Mouse (Mus musculus) forebrain, embryonic 13.5 days (tissue): Measurements from ENCODE around the gene Atp6v0a1. TPM values are rescaled to one million over a fixed set of nuclear protein-coding genes. Genes with fewer than 3 reads are reported as not detected.

Experiments
- ATAC-seq: fragments of 200-750 bp; cut with Nextera tagmentation; 2 replicates; pipeline ENCODE4 v1.8.0; 2017
- H3K27ac ChIP-seq: fragments of 300-500 bp; sonication (generic); 2 replicates; pipeline ENCODE4 v1.5.1; 2015; ENCODE audit warnings: inconsistent platforms, mild to moderate bottlenecking, moderate library complexity
- H3K27me3 ChIP-seq: fragments of 300-500 bp; sonication (generic); 2 replicates; pipeline ENCODE4 v1.6.1; 2015; ENCODE audit warnings: mild to moderate bottlenecking, inconsistent platforms
- H3K36me3 ChIP-seq: fragments of 300-500 bp; sonication (generic); 2 replicates; pipeline ENCODE4 v1.6.1; 2015; ENCODE audit warnings: mild to moderate bottlenecking, inconsistent platforms; ENCODE audit not compliant: poor library complexity, severe bottlenecking
- H3K4me1 ChIP-seq: fragments of 300-500 bp; sonication (generic); 2 replicates; pipeline ENCODE4 v1.6.1; 2015; ENCODE audit warnings: inconsistent platforms
- H3K4me2 ChIP-seq: fragments of 300-500 bp; sonication (generic); 2 replicates; pipeline ENCODE4 v1.6.1; 2015; ENCODE audit warnings: inconsistent platforms, mild to moderate bottlenecking, moderate library complexity
- H3K4me3 ChIP-seq: fragments of 300-500 bp; sonication (generic); 2 replicates; pipeline ENCODE4 v1.5.1; 2015; ENCODE audit warnings: mild to moderate bottlenecking, inconsistent platforms
- H3K9ac ChIP-seq: fragments of 300-500 bp; sonication (generic); 2 replicates; pipeline ENCODE4 v1.6.1; 2015; ENCODE audit warnings: mild to moderate bottlenecking, inconsistent platforms
- H3K9me3 ChIP-seq: fragments of 300-500 bp; sonication (generic); replicated peaks from 2 replicates; pipeline ENCODE4 v1.6.1; 2016; ENCODE audit warnings: inconsistent platforms
- WGBS: fragments of 180-500 bp; shearing (Covaris S2); methylation state at CpG from one replicate; pipeline ENCODE4 v1.1.7; 2015; 5-methylcytosine and 5-hydroxymethylcytosine counted together
- polyA plus RNA-seq: library from polyadenylated mRNA; unstranded; fragments of >200 nt; fragmentation: Nextera tagmentation; extraction: Ambion mirVana; gene quantifications from 2 replicates; pipeline ENCODE4 v1.2.1, GENCODE M21; 2015

Gene Atp6v0a1
- polyA plus RNA-seq, 1 experiment from 2014 or later: 52.9 TPM

DNA sequence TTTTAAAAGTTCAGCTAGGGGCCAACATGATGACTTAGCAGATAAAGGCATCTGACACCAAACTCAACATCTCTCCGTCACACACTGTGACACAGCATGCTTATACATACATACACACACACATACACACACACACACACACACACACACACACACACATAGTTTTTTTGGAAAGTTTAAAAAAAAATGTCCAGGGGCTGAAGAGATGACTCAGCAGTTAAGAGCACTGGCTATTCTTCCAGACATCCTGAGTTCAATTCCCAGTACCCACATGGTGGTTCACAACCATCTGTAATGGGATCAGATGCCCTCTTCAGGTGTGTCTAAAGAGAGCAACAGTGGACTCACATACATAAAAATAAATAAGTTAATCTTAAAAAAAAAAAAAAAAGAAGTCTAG lies 22.2 kb downstream of the Atp6v0a1 start:
- no peaks in the 10 kb centered on the region for H3K4me1 ChIP-seq
- ATAC-seq: no peak
- H3K27ac ChIP-seq: no peak overlapping the region
- H3K27me3 ChIP-seq: no peaks in the 10 kb centered on the region
- 93% methylated on average over 1 of the region's 1 CpGs for WGBS
- no peak overlapping the region for H3K4me2 ChIP-seq
- H3K9ac ChIP-seq: no peak overlapping the region
- peaks cover 91% of the 10 kb centered on the region for H3K36me3 ChIP-seq
- H3K4me3 ChIP-seq: no peak overlapping the region
- H3K9me3 ChIP-seq: no peaks in the 10 kb centered on the region

DNA sequence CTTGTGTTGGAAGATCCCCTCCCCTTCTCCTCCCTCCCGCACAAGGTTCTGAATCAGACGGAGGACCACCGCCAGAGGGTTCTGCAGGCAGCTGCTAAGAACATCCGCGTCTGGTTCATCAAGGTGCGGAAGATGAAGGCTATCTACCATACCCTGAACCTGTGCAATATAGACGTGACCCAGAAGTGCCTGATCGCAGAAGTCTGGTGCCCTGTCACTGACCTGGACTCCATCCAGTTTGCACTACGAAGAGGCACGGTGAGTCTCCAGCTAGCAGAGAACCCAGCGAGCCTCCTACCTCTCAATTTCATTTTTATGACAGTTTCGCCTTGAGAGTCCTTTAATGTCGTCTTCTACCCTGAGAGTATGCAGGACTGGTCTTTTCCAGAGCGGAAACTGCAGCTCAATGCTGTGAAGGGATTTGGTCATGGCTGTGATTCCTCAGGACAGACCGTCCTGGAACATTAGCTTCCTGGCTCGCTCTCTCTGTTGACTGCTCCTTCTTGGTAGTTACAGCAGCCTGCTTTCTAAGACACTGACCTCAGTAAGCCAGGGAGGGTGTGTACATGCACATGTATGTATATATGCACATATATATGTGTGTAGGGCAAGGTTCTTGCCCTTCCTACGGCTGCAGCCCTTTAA lies 24.7 kb downstream of the Atp6v0a1 start:
- H3K4me3 ChIP-seq: no peak overlapping the region
- no peak overlapping the region for H3K9ac ChIP-seq
- H3K4me2 ChIP-seq: no peak overlapping the region
- no peak for ATAC-seq
- no peak overlapping the region for H3K27ac ChIP-seq
- H3K36me3 ChIP-seq: peaks cover 93% of the 10 kb centered on the region
- no peaks in the 10 kb centered on the region for H3K9me3 ChIP-seq
- no peaks in the 10 kb centered on the region for H3K4me1 ChIP-seq
- 95% methylated on average over 17 of the region's 17 CpGs for WGBS
- no peaks in the 10 kb centered on the region for H3K27me3 ChIP-seq

GRCm38 (mm10) chr11:101034614-101035327 lies 25.5 kb downstream of the Atp6v0a1 start:
- H3K4me1 ChIP-seq: no peaks in the 10 kb centered on the region
- H3K4me3 ChIP-seq: no peak overlapping the region
- no peaks in the 10 kb centered on the region for H3K9me3 ChIP-seq
- no peak for ATAC-seq
- H3K36me3 ChIP-seq: peaks cover 93% of the 10 kb centered on the region
- H3K4me2 ChIP-seq: no peak overlapping the region
- H3K27ac ChIP-seq: no peak overlapping the region
- no peaks in the 10 kb centered on the region for H3K27me3 ChIP-seq
- WGBS: 94% methylated on average over 8 of the region's 8 CpGs
- H3K9ac ChIP-seq: no peak overlapping the region

- H3K9me3 ChIP-seq: no peaks in the 10 kb centered on the region
- H3K27me3 ChIP-seq: no peaks in the 10 kb centered on the region
- 94% methylated on average over 4 of the region's 4 CpGs for WGBS
- no peak overlapping the region for H3K9ac ChIP-seq
- H3K27ac ChIP-seq: no peak overlapping the region
- ATAC-seq: no peak
- H3K36me3 ChIP-seq: peaks cover 93% of the 10 kb centered on the region
- no peak overlapping the region for H3K4me3 ChIP-seq
- no peak overlapping the region for H3K4me2 ChIP-seq
- no peaks in the 10 kb centered on the region for H3K4me1 ChIP-seq
Measured at GRCm38 (mm10) chr11:101035328-101035695, 26.1 kb downstream of the Atp6v0a1 start.

- WGBS: 84% methylated on average over 10 of the region's 10 CpGs
- Histone ChIP-seq H3K27me3 (no peaks in the 10 kb centered on the region), H3K4me2 (no peak overlapping the region), H3K36me3 (peaks cover 94% of the 10 kb centered on the region), H3K4me1 (no peaks in the 10 kb centered on the region), H3K9me3 (no peaks in the 10 kb centered on the region), H3K9ac (no peak overlapping the region), H3K27ac (no peak overlapping the region), H3K4me3 (no peak overlapping the region)
- ATAC-seq: no peak
Measured at GRCm38 (mm10) chr11:101037795-101038194, 28.5 kb downstream of the Atp6v0a1 start.

DNA sequence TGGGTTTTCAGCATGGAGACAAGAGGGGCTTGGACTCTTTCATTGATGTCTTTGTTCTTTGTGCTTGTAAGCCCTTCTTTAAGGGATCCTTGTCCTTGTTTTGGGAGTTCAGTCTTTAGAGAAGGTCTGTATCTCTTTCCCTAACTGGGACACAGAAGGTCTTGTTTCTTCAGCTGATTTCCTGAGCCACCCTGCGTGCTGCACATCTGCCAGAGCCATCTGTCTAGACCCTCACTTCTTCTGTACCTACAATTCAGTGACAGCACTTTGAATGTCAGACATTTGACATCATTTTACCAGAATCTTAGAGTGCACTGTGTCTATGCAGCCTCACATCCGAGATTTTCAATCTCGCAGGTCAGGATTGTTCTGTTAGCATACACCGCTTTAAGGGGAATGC lies 36.6 kb downstream of the Atp6v0a1 start:
- Histone ChIP-seq H3K4me2 (no peak overlapping the region), H3K27ac (no peak overlapping the region), H3K9ac (no peak overlapping the region), H3K4me3 (no peak overlapping the region), H3K4me1 (no peaks in the 10 kb centered on the region), H3K9me3 (no peaks in the 10 kb centered on the region), H3K27me3 (no peaks in the 10 kb centered on the region), H3K36me3 (peaks cover 99% of the 10 kb centered on the region)
- ATAC-seq: no peak
- WGBS: 93% methylated on average over 4 of the region's 4 CpGs

GRCm38 (mm10) chr11:101046440-101046839 lies 37.2 kb downstream of the Atp6v0a1 start:
- Histone ChIP-seq H3K9me3 (no peaks in the 10 kb centered on the region), H3K4me2 (no peak overlapping the region), H3K27me3 (no peaks in the 10 kb centered on the region), H3K4me3 (no peak overlapping the region), H3K9ac (no peak overlapping the region), H3K27ac (no peak overlapping the region), H3K36me3 (peaks cover 100% of the 10 kb centered on the region), H3K4me1 (no peaks in the 10 kb centered on the region)
- no peak for ATAC-seq
- 78% methylated on average over 9 of the region's 9 CpGs for WGBS

- Histone ChIP-seq H3K9ac (no peak overlapping the region), H3K4me1 (no peaks in the 10 kb centered on the region), H3K9me3 (no peaks in the 10 kb centered on the region), H3K4me3 (no peak overlapping the region), H3K4me2 (no peak overlapping the region), H3K27ac (no peak overlapping the region), H3K36me3 (peaks cover 100% of the 10 kb centered on the region), H3K27me3 (no peaks in the 10 kb centered on the region)
- WGBS: 83% methylated on average over 3 of the region's 3 CpGs
- no peak for ATAC-seq
Measured at GRCm38 (mm10) chr11:101047502-101047901, 38.2 kb downstream of the Atp6v0a1 start.

GRCm38 (mm10) chr11:101050359-101050758 lies 41.1 kb downstream of the Atp6v0a1 start:
- ATAC-seq: no peak
- no peak overlapping the region for H3K4me2 ChIP-seq
- H3K36me3 ChIP-seq: peaks cover 98% of the 10 kb centered on the region
- H3K4me3 ChIP-seq: no peak overlapping the region
- no peak overlapping the region for H3K9ac ChIP-seq
- H3K27ac ChIP-seq: no peak overlapping the region
- WGBS: 88% methylated on average over 9 of the region's 9 CpGs
- H3K27me3 ChIP-seq: no peaks in the 10 kb centered on the region
- H3K4me1 ChIP-seq: no peaks in the 10 kb centered on the region
- H3K9me3 ChIP-seq: no peaks in the 10 kb centered on the region

GRCm38 (mm10) chr11:101051051-101051493 lies 41.8 kb downstream of the Atp6v0a1 start:
- Histone ChIP-seq H3K4me2 (no peak overlapping the region), H3K4me3 (no peak overlapping the region), H3K9ac (no peak overlapping the region), H3K27me3 (no peaks in the 10 kb centered on the region), H3K4me1 (no peaks in the 10 kb centered on the region), H3K36me3 (peaks cover 98% of the 10 kb centered on the region), H3K27ac (no peak overlapping the region), H3K9me3 (no peaks in the 10 kb centered on the region)
- ATAC-seq: no peak; the same call in 1 of the 2 replicates
- 85% methylated on average over 6 of the region's 6 CpGs for WGBS

- no peaks in the 10 kb centered on the region for H3K27me3 ChIP-seq
- peaks cover 97% of the 10 kb centered on the region for H3K36me3 ChIP-seq
- no peak overlapping the region for H3K9ac ChIP-seq
- H3K4me2 ChIP-seq: no peak overlapping the region
- H3K4me3 ChIP-seq: no peak overlapping the region
- WGBS: 90% methylated on average over 8 of the region's 8 CpGs
- H3K9me3 ChIP-seq: no peaks in the 10 kb centered on the region
- no peaks in the 10 kb centered on the region for H3K4me1 ChIP-seq
- no peak overlapping the region for H3K27ac ChIP-seq
- no peak for ATAC-seq
Measured at GRCm38 (mm10) chr11:101051617-101052016, 42.4 kb downstream of the Atp6v0a1 start.

- no peak overlapping the region for H3K9ac ChIP-seq
- H3K9me3 ChIP-seq: no peaks in the 10 kb centered on the region
- no peaks in the 10 kb centered on the region for H3K4me1 ChIP-seq
- no peak for ATAC-seq
- peaks cover 96% of the 10 kb centered on the region for H3K36me3 ChIP-seq
- H3K4me2 ChIP-seq: no peak overlapping the region
- H3K4me3 ChIP-seq: no peak overlapping the region
- H3K27me3 ChIP-seq: no peaks in the 10 kb centered on the region
- WGBS: 94% methylated on average over 10 of the region's 10 CpGs
- H3K27ac ChIP-seq: no peak overlapping the region
Measured at GRCm38 (mm10) chr11:101052751-101053473, 43.7 kb downstream of the Atp6v0a1 start.
